Mouse (Mus musculus): ENCODE results near the gene Dlx6. TPM values are rescaled to one million over a fixed set of nuclear protein-coding genes. Genes with fewer than 3 reads are reported as not detected.

The Dlx6 gene
- total RNA-seq, 2 experiments from 2014 or later: not detected

Other genes starting within 250 kb of the Dlx6 start
- not detected in 2 replicates for gene Dlx5, start 18.8 kb downstream of the Dlx6 start, total RNA-seq (2015)
- not detected in 2 replicates for gene Dlx5, start 18.8 kb downstream of the Dlx6 start, total RNA-seq (2017)
- gene Sdhaf3, start 92.7 kb downstream of the Dlx6 start, total RNA-seq (2015): 4.1 and 7.3 TPM in 2 replicates
- 3.7 and 4.0 TPM in 2 replicates for gene Sdhaf3, start 92.7 kb downstream of the Dlx6 start, total RNA-seq (2017)